8 mouse cellular contexts compared by ENCODE assay signal in the genomic region with DNA sequence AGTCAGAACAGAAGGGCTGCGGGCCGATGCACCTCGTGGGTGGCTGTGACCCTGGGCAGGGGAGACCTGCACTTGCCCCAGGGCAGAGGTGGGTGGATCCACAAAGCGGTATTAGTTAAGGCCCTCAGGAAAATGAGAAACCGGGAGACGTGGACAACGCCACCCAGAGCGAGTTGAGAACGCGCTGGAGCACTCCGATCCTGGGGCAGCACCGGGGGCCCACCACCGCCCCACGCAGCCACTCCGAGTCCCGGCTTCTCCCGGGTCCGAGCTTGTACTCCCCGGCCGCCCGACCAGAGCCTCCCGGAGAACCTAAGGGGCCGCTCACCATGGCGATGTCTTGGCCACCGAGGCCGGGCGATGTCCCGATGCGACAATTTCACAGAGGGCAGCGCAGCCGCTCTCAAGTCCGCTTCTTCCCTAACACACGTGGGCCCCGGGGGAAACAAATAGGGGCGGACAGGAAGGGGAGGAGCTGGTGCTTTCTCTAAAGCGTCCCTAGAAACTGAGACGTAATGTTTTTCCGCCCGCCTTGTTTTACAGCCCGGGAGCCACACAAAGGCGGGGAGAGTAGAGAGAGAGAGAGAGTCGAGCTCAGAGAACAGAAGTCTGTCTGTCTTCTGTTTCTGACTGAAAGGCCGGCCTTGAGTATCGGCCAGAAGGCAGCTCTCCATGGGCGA. TPM values are rescaled to one million over a fixed set of nuclear protein-coding genes. Genes with fewer than 3 reads are reported as not detected.
DNase-seq lines count a peak whose midpoint lies in the region; ATAC-seq and TF ChIP-seq lines count a peak whose summit lies in the region.

Gene Tma16, minus strand, starts transcription at position 447 of the 680 bp plus-strand sequence.

- H3K79me2 ChIP-seq in heart, adult 2 months (replicated peaks; ENCODE audit: control insufficient read depth, insufficient read depth, low read length) = no peaks in the 10 kb centered on the region

- peak; percentile 75 for DNase-seq in 3134 (ENCODE audit: extremely low read depth, insufficient read length, low spot score)
- DNase-seq in adrenal gland, postnatal 36 days = peak; percentile 83
- peak; percentile 76 to 86 for DNase-seq in heart, adult 2 months
- peak; percentile 65 to 84 for DNase-seq in kidney, adult 8-10 months
- peak; percentile 62 to 72 for DNase-seq in spleen, postnatal 10 days (ENCODE audit: low spot score in 2 of 2)

- peak within 1 kb of the TSS; percentile 92 for H3K4me3 ChIP-seq in embryonic facial prominence, embryonic 13.5 days
- peak within 1 kb of the TSS; percentile 80 for H3K4me3 ChIP-seq in heart, adult 2 months
- peak within 1 kb of the TSS; percentile 94 for H3K4me3 ChIP-seq in limb, embryonic 13.5 days
- peak within 1 kb of the TSS; percentile 95 for H3K4me3 ChIP-seq in midbrain, embryonic 16.5 days (ENCODE audit: low read depth, low read length)

- H3K9me3 ChIP-seq in embryonic facial prominence, embryonic 13.5 days = no peaks in the 10 kb centered on the region
- H3K9me3 ChIP-seq in limb, embryonic 13.5 days = no peaks in the 10 kb centered on the region
- H3K9me3 ChIP-seq in midbrain, embryonic 16.5 days (replicated peaks; ENCODE audit: control insufficient read depth, low read length, poor library complexity, severe bottlenecking) = no peaks in the 10 kb centered on the region

- H3K27ac ChIP-seq in embryonic facial prominence, embryonic 13.5 days = peak within 1 kb of the TSS; percentile 62; the same call in 1 of the 2 replicates
- H3K27ac ChIP-seq in heart, adult 2 months = peak within 1 kb of the TSS; percentile 65
- no peak within 1 kb of the TSS for H3K27ac ChIP-seq in limb, embryonic 13.5 days
- H3K27ac ChIP-seq in midbrain, embryonic 16.5 days (ENCODE audit: low read length) = peak within 1 kb of the TSS; percentile 82

- peak within 1 kb of the TSS; percentile 92 for H3K9ac ChIP-seq in embryonic facial prominence, embryonic 13.5 days
- peak within 1 kb of the TSS; percentile 78 for H3K9ac ChIP-seq in heart, adult 2 months (ENCODE audit: low read depth, low read length)
- peak within 1 kb of the TSS; percentile 88 for H3K9ac ChIP-seq in limb, embryonic 13.5 days
- H3K9ac ChIP-seq in midbrain, embryonic 16.5 days (ENCODE audit: low read depth, low read length) = peak within 1 kb of the TSS; percentile 87

- intact Hi-C loops in heart, adult 2 months (cut with DNase I) = loop anchor here (5.0 kb wide), 1 partner anchor 376 kb away; the partner anchor contains the start of gene Naf1

- no peak for TF ChIP-seq CTCF in heart, adult 2 months (IDR thresholded peaks at IDR 0.05)

- H3K4me1 ChIP-seq in embryonic facial prominence, embryonic 13.5 days = no peaks in the 10 kb centered on the region
- no peaks in the 10 kb centered on the region for H3K4me1 ChIP-seq in heart, adult 2 months (ENCODE audit: control insufficient read depth, insufficient read depth, low read length)
- H3K4me1 ChIP-seq in limb, embryonic 13.5 days = 0 out of 2 replicates have a peak, but pooled peaks cover 10% of the 10 kb centered on the region
- peaks cover 11% of the 10 kb centered on the region for H3K4me1 ChIP-seq in midbrain, embryonic 16.5 days (ENCODE audit: control insufficient read depth, insufficient read depth, low read length)

- peak; percentile 83 for ATAC-seq in embryonic facial prominence, embryonic 13.5 days (ENCODE audit: insufficient number of reproducible peaks, insufficient read depth, low FRiP score, low TSS enrichment, low read depth)
- peak; percentile 96 for ATAC-seq in limb, embryonic 13.5 days (ENCODE audit: low FRiP score, low read depth)
- ATAC-seq in midbrain, embryonic 16.5 days = peak; percentile 98

- peak; percentile 51 for TF ChIP-seq POLR2A in heart, adult 2 months (IDR thresholded peaks at IDR 0.05; ENCODE audit: insufficient read depth, low read depth, low read length)

- peaks cover 18% of the 10 kb centered on the region for H3K36me3 ChIP-seq in embryonic facial prominence, embryonic 13.5 days
- no peaks in the 10 kb centered on the region for H3K36me3 ChIP-seq in heart, adult 2 months (ENCODE audit: control insufficient read depth, insufficient read depth, low read length)
- peaks cover 21% of the 10 kb centered on the region for H3K36me3 ChIP-seq in limb, embryonic 13.5 days
- peaks cover 4% of the 10 kb centered on the region; the same call in 1 of the 2 replicates for H3K36me3 ChIP-seq in midbrain, embryonic 16.5 days (ENCODE audit: control insufficient read depth, insufficient read depth, low read length)

- peak within 1 kb of the TSS; percentile 71 for H3K4me2 ChIP-seq in embryonic facial prominence, embryonic 13.5 days
- H3K4me2 ChIP-seq in limb, embryonic 13.5 days (replicated peaks) = peak within 1 kb of the TSS; percentile 69
- H3K4me2 ChIP-seq in midbrain, embryonic 16.5 days (ENCODE audit: low read length) = peak within 1 kb of the TSS; percentile 82

- peak; percentile 39; the same call in 1 of the 2 replicates for TF ChIP-seq EP300 in heart, adult 2 months (IDR thresholded peaks at IDR 0.05; ENCODE audit: insufficient read depth, low read depth, low read length)

- no peaks in the 10 kb centered on the region for H3K27me3 ChIP-seq in embryonic facial prominence, embryonic 13.5 days
- H3K27me3 ChIP-seq in heart, adult 2 months (ENCODE audit: control insufficient read depth, insufficient read depth, low read length) = no peaks in the 10 kb centered on the region
- H3K27me3 ChIP-seq in limb, embryonic 13.5 days = no peaks in the 10 kb centered on the region
- no peaks in the 10 kb centered on the region for H3K27me3 ChIP-seq in midbrain, embryonic 16.5 days (ENCODE audit: control insufficient read depth, insufficient read depth, low read depth, low read length)

- under 1% methylated on average over 45 of the region's 45 CpGs for WGBS in embryonic facial prominence, embryonic 13.5 days
- WGBS in heart, adult 2 months = under 1% methylated on average over 45 of the region's 45 CpGs
- WGBS in limb, embryonic 13.5 days = under 1% methylated on average over 45 of the region's 45 CpGs
- WGBS in midbrain, embryonic 16.5 days = under 1% methylated on average over 45 of the region's 45 CpGs

RNA-seq across cellular contexts. Expression of gene Tma16, which starts in this region (rescaled TPM):
- total RNA-seq in adrenal gland, postnatal 36 days (2021) = 1 to 10 TPM; 5.7 to 8.9 TPM
- polyA plus RNA-seq in embryonic facial prominence, embryonic 13.5 days (2015; fragmentation: Nextera tagmentation; extraction: Ambion mirVana) = 17.0 and 17.7 TPM in 2 replicates
- total RNA-seq in heart, adult 2 months (2021) = 1 to 10 TPM; 3.7 to 3.9 TPM
- polyA plus RNA-seq in heart, adult 2 months (2012; rRNA removed) = 1.6 and 2.2 TPM in 2 replicates
- polyA plus RNA-seq in limb, embryonic 13.5 days (2015; fragmentation: Nextera tagmentation; extraction: Ambion mirVana) = 15.1 and 17.5 TPM in 2 replicates
- polyA plus RNA-seq in midbrain, embryonic 16.5 days (2015; fragmentation: Nextera tagmentation; extraction: Ambion mirVana) = 10.6 and 11.4 TPM in 2 replicates
